Mouse (Mus musculus) layer of hippocampus, adult 8-10 months (tissue): ENCODE results near the gene Adra1d. TPM values are rescaled to one million over a fixed set of nuclear protein-coding genes. Genes with fewer than 3 reads are reported as not detected.

Source experiments
- DNase-seq, 2 experiments: peaks; one replicate each; pipeline ENCODE4 v3.0.0; 2022; ENCODE audit warnings: low spot score in 2 of 2
- total RNA-seq, 4 experiments: library from RNA; stranded (reverse); gene quantifications; 2 replicates each; pipeline ENCODE4 v1.2.4; 2022

Adra1d gene
- total RNA-seq: 10 to 100 TPM; 70.1 to 81.0 (median 76.5) TPM

GRCm38 (mm10) chr2:131561891-131562585, at the start of gene Adra1d:
TSS of gene Adra1d (minus strand) at chr2:131562283.
- DNase-seq: no peak

DNA sequence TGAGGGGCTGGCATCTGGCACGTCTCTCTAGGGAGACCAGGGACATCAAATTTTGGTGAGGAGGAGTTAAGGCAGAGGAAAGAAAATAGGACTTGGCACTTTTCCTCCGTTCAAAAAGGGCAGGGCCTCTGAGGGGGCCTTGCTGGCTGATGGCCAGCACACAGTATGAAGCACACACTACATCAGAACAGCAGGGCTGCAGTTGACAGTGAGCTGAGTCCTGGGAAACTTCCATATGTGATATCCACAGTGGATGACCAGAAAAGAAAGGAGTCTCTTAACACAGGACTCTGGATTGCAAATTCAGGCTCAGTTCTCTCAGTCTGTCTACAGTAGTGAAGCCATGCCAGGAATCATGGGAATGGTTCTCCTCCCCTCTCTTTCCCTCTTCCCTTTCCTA, 39.8 kb upstream of the Adra1d start:
- no peak for DNase-seq

DNA sequence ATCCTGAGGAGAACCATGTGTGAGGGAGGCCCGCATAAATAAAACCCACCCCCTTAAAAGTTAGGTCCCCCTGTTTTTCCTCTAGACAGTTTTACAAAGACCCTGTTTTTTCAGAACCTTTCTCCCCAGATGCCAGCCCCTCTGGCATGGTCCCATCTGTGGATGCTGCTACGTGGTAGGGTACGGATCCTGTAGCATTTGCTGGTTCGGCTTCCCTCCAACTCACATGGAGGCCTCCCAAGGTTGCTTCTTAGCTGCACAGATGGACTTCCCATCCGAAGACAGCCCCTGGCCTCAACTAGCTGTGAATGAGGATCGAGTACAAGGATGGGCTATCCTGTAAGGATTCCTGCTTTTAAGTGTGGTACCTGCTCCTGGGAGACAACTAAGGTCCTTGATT, 32.8 kb upstream of the Adra1d start:
- DNase-seq: no peak

- peak in 1 of 2 experiments; percentile 14 for DNase-seq
Measured at GRCm38 (mm10) chr2:131587521-131587920, 25.4 kb upstream of the Adra1d start.

- DNase-seq: no peak
Measured at GRCm38 (mm10) chr2:131581506-131581905, 19.4 kb upstream of the Adra1d start.

DNA sequence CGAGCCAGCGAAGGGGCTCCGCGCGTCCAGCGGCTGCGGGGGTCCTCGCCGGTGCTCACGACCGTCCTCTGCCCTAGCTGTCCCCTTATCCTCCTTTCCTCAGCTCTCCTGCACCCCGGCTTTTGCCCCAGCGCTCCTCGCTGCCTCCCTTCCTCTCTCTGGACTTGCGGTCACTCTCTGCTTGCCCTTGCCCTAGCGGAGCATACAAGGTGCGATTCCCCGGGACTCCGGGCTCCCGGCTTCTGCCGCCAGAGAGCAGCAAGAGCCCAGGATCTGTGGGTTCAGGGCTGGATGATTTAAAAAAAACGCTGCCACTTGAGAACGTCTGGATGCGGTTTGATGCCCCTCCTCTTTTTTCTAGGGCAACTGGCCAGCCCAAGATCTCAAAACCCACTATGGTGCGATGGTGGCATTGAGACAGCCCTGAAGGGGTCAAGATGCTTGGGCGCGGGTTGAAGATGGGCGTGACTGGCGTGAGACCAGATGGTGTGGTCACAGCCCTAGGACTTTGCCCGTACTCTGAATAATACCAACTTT, 571 bp upstream of the Adra1d start:
- DNase-seq: peak in 1 of 2 experiments; percentile 62

DNA sequence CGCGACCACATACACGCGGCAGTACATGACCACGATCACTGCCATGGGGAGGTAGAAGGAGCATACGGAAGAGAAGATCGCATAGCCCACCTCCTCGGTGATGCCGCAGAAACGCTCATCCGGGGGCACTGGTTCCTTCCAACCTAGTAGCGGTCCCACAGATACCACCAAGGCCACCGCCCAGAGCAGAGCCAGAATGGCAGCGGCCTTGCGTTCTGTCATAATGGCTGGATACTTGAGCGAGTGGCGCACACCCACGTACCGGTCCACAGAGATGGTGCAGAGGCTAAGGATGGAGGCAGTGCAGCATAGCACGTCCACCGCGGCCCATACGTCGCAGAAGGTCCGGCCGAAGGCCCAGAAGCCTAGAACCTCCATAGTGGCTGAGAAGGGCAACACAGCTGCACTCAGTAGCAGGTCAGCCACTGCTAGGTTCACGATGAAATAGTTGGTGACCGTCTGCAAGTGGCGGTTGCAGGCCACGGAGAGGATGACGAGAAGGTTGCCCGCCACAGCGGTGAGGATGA, 676 bp downstream of the Adra1d start:
- no peak for DNase-seq

- peak in 1 of 2 experiments; percentile 1 for DNase-seq
Measured at GRCm38 (mm10) chr2:131560205-131560919, 1.7 kb downstream of the Adra1d start.

DNA sequence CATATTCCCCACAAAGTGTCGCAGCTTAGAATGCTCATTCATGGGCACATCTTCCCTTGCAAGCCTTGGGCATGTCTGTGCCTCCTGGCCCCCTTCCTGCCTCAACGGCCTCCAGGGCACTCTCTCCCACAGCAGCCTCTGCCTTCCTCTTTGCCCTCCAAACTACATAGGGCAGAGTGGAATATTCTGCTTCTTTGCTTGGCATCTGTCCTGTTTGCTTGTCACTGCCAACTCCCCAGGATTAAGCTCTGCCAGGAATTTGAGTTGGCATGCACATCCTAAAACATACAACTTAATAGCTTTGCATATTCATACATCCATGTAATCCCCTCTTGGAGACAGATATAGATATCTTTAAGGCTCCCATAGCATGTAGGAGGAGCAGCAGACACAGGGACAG, 4.2 kb downstream of the Adra1d start:
- no peak for DNase-seq

DNA sequence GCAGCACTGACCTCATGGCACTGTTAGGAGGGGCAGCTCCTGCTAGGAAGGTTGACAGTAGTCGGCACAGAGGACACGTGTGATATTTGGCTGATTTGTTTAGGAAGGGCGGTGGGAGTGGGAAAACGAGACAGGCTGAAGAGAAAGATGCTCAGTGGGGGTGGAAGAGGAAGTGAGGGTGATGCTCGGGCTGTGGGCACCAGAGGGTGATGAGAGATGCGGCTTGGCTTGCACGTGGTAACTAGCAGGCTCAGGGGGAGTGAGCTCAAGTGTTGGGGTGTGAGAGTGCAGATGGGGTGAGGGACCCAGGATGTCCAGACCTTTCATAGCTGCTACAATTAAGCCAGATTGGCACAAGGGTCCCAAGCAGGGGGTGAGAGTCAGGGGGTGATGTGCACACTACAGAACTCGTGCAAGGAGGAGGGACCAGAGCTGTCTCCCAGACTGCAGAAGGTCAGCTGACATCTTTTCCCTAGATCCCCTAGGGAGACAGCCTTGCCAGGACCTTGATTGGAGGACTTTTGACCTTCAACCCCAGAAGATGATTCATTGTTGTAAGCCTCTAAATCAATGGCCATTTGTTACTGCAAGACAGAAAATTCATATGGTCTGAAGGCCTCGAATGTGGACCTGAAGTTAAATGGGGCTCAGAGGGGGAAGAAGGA, 9.2 kb downstream of the Adra1d start:
- DNase-seq: no peak

DNA sequence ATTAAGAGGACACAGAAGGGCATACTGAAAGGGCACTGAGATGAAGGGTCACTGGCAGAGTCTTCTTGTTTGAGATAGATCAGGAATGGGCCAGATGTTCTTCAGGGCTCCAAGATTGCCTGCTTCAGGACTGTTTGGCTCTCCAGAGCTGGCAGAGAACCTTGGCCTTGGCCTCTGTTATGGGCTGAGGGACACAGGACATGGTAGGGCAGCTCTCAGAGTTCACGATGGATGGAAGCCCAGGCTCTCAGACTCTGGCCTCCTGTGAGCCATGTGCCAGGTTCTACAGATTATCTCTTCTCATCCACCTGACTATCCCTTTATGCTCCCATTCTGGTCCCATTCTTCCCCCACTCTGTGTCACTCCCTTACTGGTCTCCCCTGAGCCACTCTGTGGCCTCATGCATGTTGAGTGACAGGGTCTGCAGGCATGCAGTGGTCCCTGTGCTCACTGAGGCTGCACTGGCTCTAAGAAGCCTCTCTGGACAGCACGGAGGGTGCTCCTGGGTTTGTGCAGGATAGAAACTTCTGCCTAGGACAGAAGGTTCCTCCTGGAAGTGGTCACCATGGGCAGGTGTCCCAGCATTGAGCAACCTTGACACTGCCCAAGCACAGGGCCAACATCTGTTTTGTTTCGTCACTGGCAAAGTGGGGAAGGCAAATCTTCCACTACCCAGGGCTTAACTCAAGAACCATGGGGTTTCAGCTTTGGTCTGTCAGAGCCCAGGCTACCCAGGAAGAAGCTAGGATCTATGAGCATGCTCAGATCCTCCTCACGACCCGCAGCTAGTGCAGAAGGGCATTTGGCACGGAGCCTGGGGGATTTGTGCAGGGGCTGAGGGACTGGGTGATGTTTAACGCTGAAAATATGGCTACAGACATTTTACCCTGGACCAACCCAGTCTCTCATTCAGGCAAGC, 10.1 kb downstream of the Adra1d start:
- DNase-seq: no peak

GRCm38 (mm10) chr2:131550906-131551305, 11.2 kb downstream of the Adra1d start:
- DNase-seq: no peak

DNA sequence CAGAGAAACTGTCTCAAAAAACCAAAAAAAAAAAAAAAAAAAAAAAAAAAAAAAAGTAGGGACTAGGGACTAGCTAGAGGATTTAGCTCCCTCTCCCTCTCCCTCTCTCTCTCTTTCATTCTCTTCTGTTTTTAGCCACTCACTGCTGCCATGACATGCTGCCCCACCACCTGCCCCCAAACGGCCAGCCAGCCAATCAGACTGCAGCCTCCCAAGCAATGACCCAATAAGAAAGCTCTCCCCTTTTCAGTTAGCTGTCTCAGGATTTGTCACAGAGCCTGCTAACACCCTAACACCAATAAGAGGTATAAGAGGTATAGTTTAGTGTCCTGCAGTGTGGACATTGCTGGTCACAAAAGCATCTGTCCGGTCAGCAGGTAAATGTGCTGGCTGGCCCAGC, 11.6 kb downstream of the Adra1d start:
- DNase-seq: no peak

DNA sequence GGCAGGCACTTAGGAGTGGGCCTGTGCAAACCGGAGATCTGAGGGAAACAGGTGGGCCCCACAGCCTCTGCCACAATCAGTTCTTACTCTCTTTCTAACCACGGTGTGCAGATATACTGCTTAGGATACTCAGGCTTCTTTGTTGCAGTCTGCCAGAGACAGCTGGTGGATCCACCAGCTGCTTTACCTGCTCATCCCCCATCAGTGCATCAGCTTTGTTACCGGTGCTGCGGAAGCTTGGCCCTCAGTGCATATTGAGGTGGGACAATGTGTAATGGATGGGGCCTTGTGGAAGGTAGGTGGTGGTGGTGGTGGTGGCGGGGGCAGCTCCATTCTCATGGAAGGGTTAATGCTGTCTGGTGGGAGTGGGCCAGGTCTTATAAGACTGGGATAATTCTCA, 13.0 kb downstream of the Adra1d start:
- no peak for DNase-seq

GRCm38 (mm10) chr2:131548330-131548729, 13.8 kb downstream of the Adra1d start:
- no peak for DNase-seq

- DNase-seq: no peak
Measured at GRCm38 (mm10) chr2:131546745-131547408, 15.2 kb downstream of the Adra1d start.

GRCm38 (mm10) chr2:131546308-131546700, 15.8 kb downstream of the Adra1d start:
- no peak for DNase-seq

DNA sequence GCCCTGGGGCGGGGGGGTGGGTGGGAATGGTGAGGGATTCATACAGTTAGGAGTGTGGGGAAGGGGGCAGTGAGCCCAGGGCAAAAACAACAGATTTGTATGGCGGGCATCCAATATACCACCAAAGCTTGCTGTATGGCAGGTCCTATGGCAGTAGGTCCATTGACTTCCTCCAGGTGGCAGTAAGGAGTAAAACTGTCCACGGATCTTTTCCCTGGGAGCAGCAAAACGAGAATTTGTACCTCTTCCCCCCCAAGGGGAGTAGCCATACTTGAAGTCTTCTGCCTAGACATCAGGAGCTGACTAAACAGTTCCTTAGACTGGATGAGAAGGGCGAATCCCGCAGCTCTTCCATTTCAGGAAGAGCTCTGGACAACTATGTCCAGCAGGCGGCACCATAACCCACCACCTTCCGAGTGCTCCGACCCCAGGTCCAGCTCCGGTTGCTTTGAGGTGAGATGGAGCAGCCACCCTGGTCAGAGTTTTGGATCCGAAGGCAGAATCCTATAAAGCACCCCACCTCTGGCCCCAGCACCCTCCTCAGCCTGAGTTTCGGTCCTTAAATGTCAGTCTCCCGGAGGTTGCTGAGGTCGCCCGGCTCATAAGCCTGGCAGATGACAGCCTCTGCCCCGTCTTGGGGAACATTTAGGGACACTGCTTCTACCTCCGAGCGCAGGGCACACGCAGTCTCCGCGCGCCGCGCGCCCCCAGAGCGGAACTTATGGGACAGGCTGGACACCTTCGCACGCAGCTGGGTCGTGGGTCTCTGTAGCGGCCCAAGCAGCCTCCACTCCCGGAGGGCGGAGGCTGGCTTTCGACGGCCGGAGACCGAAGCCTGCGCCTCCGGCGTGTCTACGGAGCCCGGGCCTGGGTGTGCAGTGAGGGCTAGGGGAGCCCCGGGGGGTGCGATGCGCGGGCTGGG, 16.4 kb downstream of the Adra1d start:
- peak in 1 of 2 experiments; percentile 49 for DNase-seq

GRCm38 (mm10) chr2:131542531-131542930, 19.6 kb downstream of the Adra1d start:
- DNase-seq: no peak
